Mouse (Mus musculus): ENCODE measurements around the gene Cebpg.

GRCm38 (mm10) chr7:35084565-35085360 lies 28.4 kb upstream of the Cebpg start:
- no peak for TF ChIP-seq POLR2A (IDR thresholded peaks at IDR 0.05; ENCODE audit: low read depth, low read length)
- no peak for TF ChIP-seq CTCF (IDR thresholded peaks at IDR 0.05; ENCODE audit: extremely low read depth, insufficient read length, insufficient replicate concordance, low read depth, low read length)

Measured in small intestine, adult 2 months (tissue).